Mouse (Mus musculus): Measurements from ENCODE around the gene Gsta3. TPM values are rescaled to one million over a fixed set of nuclear protein-coding genes. Genes with fewer than 3 reads are reported as not detected.

Gsta3 gene
- polyA plus RNA-seq, 1 experiment from 2014 or later = 143 TPM

DNA sequence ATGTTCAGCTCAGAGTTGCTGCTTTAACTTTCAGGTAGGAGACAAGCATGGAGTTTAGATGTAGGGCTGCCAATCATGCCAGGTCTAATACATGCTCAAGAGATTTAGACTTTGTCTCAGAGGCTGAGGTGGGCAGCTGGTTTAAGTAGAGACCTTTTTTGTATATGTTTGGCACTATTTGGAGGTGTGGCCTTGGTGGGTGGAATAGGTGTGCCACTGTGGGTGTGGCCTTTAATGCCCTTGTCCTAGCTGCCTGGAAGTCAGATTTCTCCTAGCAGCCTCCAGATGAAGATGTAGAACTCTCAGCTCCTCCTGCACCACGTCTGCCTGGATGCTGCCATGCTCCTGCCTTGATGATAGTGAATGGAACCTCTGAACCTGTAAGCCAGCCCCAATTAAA is 52.2 kb downstream of the Gsta3 start:
- no peaks in the 10 kb centered on the region for H3K36me3 ChIP-seq (replicated peaks; ENCODE audit: insufficient read depth, low read length)
- no peak overlapping the region for H3K9ac ChIP-seq (replicated peaks)
- no peak for ATAC-seq
- no peak overlapping the region for H3K27ac ChIP-seq (ENCODE audit: low read depth)
- DNase-seq = no peak
- TF ChIP-seq EP300 (IDR thresholded peaks at IDR 0.05; ENCODE audit: low read depth) = no peak
- TF ChIP-seq CTCF (IDR thresholded peaks at IDR 0.05; ENCODE audit: low read depth) = no peak
- H3K4me1 ChIP-seq (ENCODE audit: insufficient read depth) = no peaks in the 10 kb centered on the region
- H3K27me3 ChIP-seq (ENCODE audit: insufficient read depth, low read length) = no peaks in the 10 kb centered on the region
- 43% methylated on average over 1 of the region's 1 CpGs for WGBS (ENCODE audit: insufficient replicate concordance)
- H3K4me3 ChIP-seq (ENCODE audit: low read depth, low read length) = no peak overlapping the region
- H3K4me2 ChIP-seq (ENCODE audit: low read depth, low read length) = no peak overlapping the region
- no peaks in the 10 kb centered on the region for H3K9me3 ChIP-seq (ENCODE audit: low read length)

DNA sequence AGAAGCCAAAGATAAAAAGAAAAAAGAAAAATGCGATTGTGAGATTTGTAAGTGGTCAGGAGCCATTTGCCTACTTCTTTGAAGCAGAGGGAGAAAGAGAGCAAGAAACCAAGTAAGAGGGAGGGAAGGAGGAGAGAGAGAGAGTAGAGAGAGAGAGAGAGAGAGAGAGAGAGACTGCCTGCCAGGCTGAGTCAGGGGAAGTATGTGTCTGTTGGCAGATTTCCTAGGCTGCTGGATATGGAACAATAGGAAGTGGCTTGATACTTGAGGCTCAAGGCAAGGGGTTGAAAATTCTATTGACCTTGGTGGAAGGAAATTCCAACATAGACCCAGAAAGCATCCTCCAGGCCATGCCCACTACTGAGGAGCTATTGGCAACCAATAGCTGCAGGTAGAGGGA is 55.8 kb downstream of the Gsta3 start:
- no peak overlapping the region for H3K4me3 ChIP-seq (ENCODE audit: low read depth, low read length)
- no peak overlapping the region for H3K4me2 ChIP-seq (ENCODE audit: low read depth, low read length)
- TF ChIP-seq CTCF (IDR thresholded peaks at IDR 0.05; ENCODE audit: low read depth) = no peak
- no peak for TF ChIP-seq EP300 (IDR thresholded peaks at IDR 0.05; ENCODE audit: low read depth)
- WGBS (ENCODE audit: insufficient replicate concordance) = 70% methylated on average over 1 of the region's 1 CpGs
- DNase-seq (no peak), ATAC-seq (no peak)
- H3K9me3 ChIP-seq (ENCODE audit: low read length) = no peaks in the 10 kb centered on the region
- no peaks in the 10 kb centered on the region for H3K4me1 ChIP-seq (ENCODE audit: insufficient read depth)
- no peaks in the 10 kb centered on the region for H3K36me3 ChIP-seq (replicated peaks; ENCODE audit: insufficient read depth, low read length)
- no peak overlapping the region for H3K9ac ChIP-seq (replicated peaks)
- H3K27ac ChIP-seq (ENCODE audit: low read depth) = no peak overlapping the region
- H3K27me3 ChIP-seq (ENCODE audit: insufficient read depth, low read length) = no peaks in the 10 kb centered on the region

DNA sequence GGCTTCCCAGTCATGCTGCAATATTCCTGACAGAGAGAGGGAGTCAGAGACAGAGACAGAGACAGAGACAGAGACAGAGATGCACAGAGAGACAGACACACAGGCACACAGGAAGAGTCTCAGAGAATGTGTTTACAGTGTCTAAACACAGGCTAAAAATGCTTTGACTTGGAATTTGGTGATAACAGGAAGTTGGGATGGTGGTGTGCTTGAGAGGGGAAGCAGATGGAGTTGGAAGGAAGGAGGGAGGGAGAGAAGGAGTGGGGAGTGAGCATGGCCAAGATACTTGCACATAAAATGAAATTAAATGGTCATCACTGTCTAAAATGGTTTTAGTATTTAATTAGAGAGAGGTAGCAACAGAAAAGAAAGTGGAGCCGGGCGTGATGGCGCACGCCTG is 57.7 kb downstream of the Gsta3 start:
- Histone ChIP-seq H3K9me3 (ENCODE audit: low read length) (no peaks in the 10 kb centered on the region), H3K9ac (replicated peaks) (no peak overlapping the region), H3K27ac (ENCODE audit: low read depth) (no peak overlapping the region), H3K27me3 (ENCODE audit: insufficient read depth, low read length) (no peaks in the 10 kb centered on the region), H3K4me3 (ENCODE audit: low read depth, low read length) (no peak overlapping the region), H3K36me3 (replicated peaks; ENCODE audit: insufficient read depth, low read length) (no peaks in the 10 kb centered on the region), H3K4me1 (ENCODE audit: insufficient read depth) (no peaks in the 10 kb centered on the region), H3K4me2 (ENCODE audit: low read depth, low read length) (no peak overlapping the region)
- ATAC-seq (no peak), DNase-seq (no peak)
- TF ChIP-seq CTCF (IDR thresholded peaks at IDR 0.05; ENCODE audit: low read depth) (no peak), EP300 (IDR thresholded peaks at IDR 0.05; ENCODE audit: low read depth) (no peak)
- 81% methylated on average over 4 of the region's 4 CpGs for WGBS (ENCODE audit: insufficient replicate concordance)

DNA sequence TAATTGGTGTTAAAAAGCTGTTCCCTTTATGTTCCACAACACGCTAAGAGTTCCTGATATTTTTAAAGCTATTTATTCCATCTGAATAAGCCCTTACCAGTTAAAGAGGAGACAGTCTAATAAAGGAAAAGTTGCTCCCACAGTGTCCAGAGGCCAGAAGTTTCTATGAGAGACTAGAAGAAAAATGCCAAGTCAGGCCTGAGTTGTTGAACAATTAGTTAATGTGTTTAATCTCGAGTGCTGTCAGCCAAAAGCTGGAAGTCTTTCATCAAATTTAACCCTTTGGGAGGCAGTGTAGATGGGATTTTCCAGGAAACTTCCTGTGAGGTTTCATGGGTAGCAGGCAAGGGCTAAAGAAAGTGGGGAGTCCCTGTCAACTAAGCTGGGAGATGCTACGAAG is 59.4 kb downstream of the Gsta3 start:
- H3K27ac ChIP-seq (ENCODE audit: low read depth) = no peak overlapping the region
- no peaks in the 10 kb centered on the region for H3K27me3 ChIP-seq (ENCODE audit: insufficient read depth, low read length)
- H3K9me3 ChIP-seq (ENCODE audit: low read length) = no peaks in the 10 kb centered on the region
- TF ChIP-seq EP300 (IDR thresholded peaks at IDR 0.05; ENCODE audit: low read depth) (no peak), CTCF (IDR thresholded peaks at IDR 0.05; ENCODE audit: low read depth) (no peak)
- no peak for ATAC-seq
- WGBS (ENCODE audit: insufficient replicate concordance) = 60% methylated on average over 3 of the region's 3 CpGs
- H3K36me3 ChIP-seq (replicated peaks; ENCODE audit: insufficient read depth, low read length) = no peaks in the 10 kb centered on the region
- H3K4me1 ChIP-seq (ENCODE audit: insufficient read depth) = no peaks in the 10 kb centered on the region
- no peak for DNase-seq
- no peak overlapping the region for H3K4me2 ChIP-seq (ENCODE audit: low read depth, low read length)
- H3K4me3 ChIP-seq (ENCODE audit: low read depth, low read length) = no peak overlapping the region
- no peak overlapping the region for H3K9ac ChIP-seq (replicated peaks)

DNA sequence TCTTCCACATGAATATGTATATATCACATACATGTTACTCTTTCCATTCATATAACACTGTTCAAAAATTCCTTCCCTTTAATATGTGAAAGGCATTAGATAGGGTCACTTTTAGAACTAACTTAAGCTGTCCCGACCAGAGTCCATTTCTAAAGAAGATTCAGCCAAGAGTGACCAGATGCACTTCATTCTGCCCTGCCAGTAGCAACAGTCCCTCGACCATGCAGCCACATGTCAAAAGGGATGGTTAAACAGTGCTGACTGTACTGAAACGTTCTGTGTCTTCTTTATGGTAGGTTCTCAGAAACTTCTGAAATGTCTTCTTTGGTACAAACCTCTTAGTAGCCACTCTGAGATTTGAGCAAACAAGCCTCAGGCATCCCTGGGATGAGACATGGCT is 61.3 kb downstream of the Gsta3 start:
- TF ChIP-seq CTCF (IDR thresholded peaks at IDR 0.05; ENCODE audit: low read depth) (no peak), EP300 (IDR thresholded peaks at IDR 0.05; ENCODE audit: low read depth) (no peak)
- H3K4me3 ChIP-seq (ENCODE audit: low read depth, low read length) = no peak overlapping the region
- H3K9me3 ChIP-seq (ENCODE audit: low read length) = no peaks in the 10 kb centered on the region
- ATAC-seq (no peak), DNase-seq (no peak)
- H3K4me1 ChIP-seq (ENCODE audit: insufficient read depth) = no peaks in the 10 kb centered on the region
- H3K27me3 ChIP-seq (ENCODE audit: insufficient read depth, low read length) = no peaks in the 10 kb centered on the region
- 64% methylated on average over 3 of the region's 3 CpGs for WGBS (ENCODE audit: insufficient replicate concordance)
- no peaks in the 10 kb centered on the region for H3K36me3 ChIP-seq (replicated peaks; ENCODE audit: insufficient read depth, low read length)
- H3K4me2 ChIP-seq (ENCODE audit: low read depth, low read length) = no peak overlapping the region
- H3K27ac ChIP-seq (ENCODE audit: low read depth) = no peak overlapping the region
- no peak overlapping the region for H3K9ac ChIP-seq (replicated peaks)

DNA sequence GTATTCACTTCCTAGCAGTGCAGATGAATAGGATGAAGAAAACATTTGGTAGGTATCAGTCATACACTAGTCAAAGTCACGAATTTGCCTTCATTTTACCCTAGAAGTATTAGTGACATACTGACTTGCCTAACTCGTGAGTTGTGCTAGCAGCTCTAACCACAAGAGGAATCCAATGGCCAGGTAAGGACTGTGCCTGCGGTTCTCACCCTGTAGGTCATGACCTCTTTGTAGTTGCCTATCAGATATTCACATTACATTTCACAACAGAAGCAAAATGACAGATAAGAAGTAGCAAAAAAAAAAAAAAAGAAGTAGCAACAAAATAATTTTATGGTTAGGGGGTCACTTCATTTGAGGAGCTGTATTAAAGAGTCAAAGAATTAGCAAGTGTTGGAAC is 63.8 kb downstream of the Gsta3 start:
- Histone ChIP-seq H3K9ac (replicated peaks) (no peak overlapping the region), H3K27ac (ENCODE audit: low read depth) (no peak overlapping the region), H3K9me3 (ENCODE audit: low read length) (no peaks in the 10 kb centered on the region), H3K27me3 (ENCODE audit: insufficient read depth, low read length) (no peaks in the 10 kb centered on the region), H3K4me2 (ENCODE audit: low read depth, low read length) (no peak overlapping the region), H3K4me1 (ENCODE audit: insufficient read depth) (no peaks in the 10 kb centered on the region), H3K36me3 (replicated peaks; ENCODE audit: insufficient read depth, low read length) (no peaks in the 10 kb centered on the region), H3K4me3 (ENCODE audit: low read depth, low read length) (no peak overlapping the region)
- DNase-seq = no peak
- ATAC-seq = no peak
- 61% methylated on average over 3 of the region's 3 CpGs for WGBS (ENCODE audit: insufficient replicate concordance)
- TF ChIP-seq CTCF (IDR thresholded peaks at IDR 0.05; ENCODE audit: low read depth) (no peak), EP300 (IDR thresholded peaks at IDR 0.05; ENCODE audit: low read depth) (no peak)

DNA sequence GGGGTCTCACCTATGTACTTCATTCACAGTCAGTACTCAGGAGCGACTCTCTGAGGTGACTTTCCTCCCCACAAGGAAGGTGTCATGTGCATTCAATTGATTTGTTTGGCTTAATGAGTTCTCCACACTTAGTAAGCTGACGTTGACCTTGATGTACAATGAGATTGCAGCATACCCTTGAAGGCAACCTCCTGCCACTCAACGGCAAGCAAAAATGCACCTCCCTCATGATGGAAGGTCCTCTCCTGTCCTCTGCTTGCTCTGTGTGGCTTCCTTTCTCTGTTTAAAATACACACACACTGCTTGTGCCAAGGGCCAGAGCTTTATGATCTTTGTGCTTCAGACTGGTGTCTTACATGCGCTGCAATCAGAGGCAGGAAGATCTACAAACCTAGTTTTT is 64.3 kb downstream of the Gsta3 start:
- no peak overlapping the region for H3K4me2 ChIP-seq (ENCODE audit: low read depth, low read length)
- H3K36me3 ChIP-seq (replicated peaks; ENCODE audit: insufficient read depth, low read length) = no peaks in the 10 kb centered on the region
- 72% methylated on average over 4 of the region's 4 CpGs for WGBS (ENCODE audit: insufficient replicate concordance)
- no peak overlapping the region for H3K9ac ChIP-seq (replicated peaks)
- H3K9me3 ChIP-seq (ENCODE audit: low read length) = no peaks in the 10 kb centered on the region
- no peak overlapping the region for H3K4me3 ChIP-seq (ENCODE audit: low read depth, low read length)
- TF ChIP-seq EP300 (IDR thresholded peaks at IDR 0.05; ENCODE audit: low read depth) (no peak), CTCF (IDR thresholded peaks at IDR 0.05; ENCODE audit: low read depth) (no peak)
- no peaks in the 10 kb centered on the region for H3K27me3 ChIP-seq (ENCODE audit: insufficient read depth, low read length)
- H3K27ac ChIP-seq (ENCODE audit: low read depth) = no peak overlapping the region
- H3K4me1 ChIP-seq (ENCODE audit: insufficient read depth) = no peaks in the 10 kb centered on the region
- ATAC-seq = no peak
- DNase-seq = no peak

All from liver, postnatal 0 days (tissue).